Mouse (Mus musculus): ENCODE measurements around the gene Zfp658. TPM values are rescaled to one million over a fixed set of nuclear protein-coding genes. Genes with fewer than 3 reads are reported as not detected.

Gene Zfp658
- total RNA-seq (2021): 1 to 10 TPM; 4.0 to 4.6 TPM

DNA sequence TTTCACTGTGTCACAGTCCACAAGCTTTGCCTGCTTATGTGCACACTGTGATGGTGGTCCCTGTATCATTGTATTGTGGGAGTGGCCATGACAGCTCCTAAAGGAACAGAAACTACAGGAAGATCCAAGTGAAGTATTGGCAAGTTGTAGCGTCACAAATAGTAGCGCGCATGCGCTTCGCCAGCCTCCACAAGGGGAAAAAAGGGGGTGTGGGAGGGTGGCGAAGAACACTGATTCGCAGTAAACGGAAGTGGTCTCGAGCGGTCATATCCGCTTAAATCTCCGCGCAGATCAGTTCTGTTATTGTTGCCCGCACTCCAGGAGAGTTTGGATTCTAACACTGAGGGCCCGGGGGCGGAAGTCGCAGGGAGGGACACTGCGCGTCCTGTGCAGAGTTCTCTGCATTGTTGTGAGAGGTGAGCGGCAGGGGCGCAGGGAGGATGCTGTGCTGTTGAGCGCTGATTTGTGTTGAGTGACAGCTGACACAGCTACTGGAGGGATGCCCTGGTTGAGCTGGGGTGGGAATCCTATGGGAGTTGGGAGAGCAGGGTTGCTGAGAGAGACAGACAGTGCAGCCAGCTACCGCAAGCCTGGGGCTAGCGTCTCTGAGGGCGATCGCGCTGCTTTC is at the start of gene Zfp658:
TSS of gene Zfp658 (plus strand) at position 251 of the 628 bp plus-strand sequence.
- intact Hi-C loops (cut with DNase I): loop anchor here (1.0 to 5.0 kb wide), 3 partner anchors 17 to 110 kb away; partner anchors contain the start of genes Ctu1 and Zfp719
- DNase-seq (ENCODE audit: low spot score in 2 of 2): peak; percentile 81 to 84

DNA sequence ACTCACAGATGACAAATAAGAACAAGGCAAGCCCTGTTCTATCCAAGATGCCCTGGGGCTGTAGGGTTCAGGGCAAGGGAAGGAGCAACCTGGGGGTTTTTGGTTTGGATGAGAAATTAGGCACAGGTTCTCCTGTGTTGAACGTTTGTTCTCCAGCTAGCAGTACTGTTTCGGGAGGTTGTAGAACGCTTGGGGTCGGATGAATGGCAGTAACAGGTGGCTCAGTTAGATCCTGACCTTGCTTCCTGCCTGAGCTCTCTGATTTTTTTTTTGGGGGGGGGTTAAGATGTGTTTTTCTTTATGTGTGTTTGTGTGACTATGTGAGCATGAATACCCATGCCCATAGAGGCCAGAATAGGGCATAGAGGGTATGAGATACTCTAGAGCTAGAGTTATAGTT is 49.5 kb upstream of the Zfp658 start:
- intact Hi-C loops (cut with DNase I): no loop called here
- DNase-seq (ENCODE audit: low spot score in 2 of 2): no peak

DNA sequence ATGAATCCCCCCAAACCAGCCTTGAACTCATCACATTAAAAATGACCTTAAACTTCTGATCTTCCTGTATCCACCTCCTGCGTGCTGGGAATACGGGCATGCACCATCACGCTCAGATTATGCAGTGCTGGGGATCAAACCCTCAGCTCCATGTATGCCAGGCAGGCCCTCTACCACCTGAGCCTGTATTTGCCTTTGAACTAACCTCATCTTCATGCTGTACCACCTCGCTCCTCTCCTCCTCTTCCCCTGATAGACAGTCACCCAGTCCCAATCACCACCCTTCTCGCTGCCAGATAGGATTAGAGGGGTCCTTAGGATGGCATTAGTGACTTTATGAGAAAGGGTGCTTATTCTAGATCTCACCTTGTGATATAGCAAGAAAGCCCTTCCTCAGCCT is 47.0 kb upstream of the Zfp658 start:
- intact Hi-C loops (cut with DNase I): no loop called here

DNA sequence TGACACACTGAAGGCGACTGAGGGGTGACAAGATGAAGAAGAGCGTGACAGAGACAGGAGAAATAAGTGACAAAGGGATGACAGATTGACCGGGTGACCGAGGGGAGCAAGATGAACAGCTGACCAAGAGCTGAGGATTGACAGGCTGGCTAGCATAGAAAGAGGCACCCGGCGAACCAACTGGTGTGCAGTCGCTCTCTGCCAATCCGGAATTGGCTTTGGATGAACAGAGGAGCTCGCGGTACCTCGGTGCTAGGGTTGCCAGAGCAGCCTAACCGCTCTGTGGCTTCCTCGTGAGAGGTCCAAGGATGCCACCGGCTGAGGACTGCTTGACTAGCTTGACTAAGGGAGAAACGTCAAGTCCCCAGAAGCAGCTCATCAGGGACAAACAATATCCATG is 43.7 kb upstream of the Zfp658 start:
- intact Hi-C loops (cut with DNase I): no loop called here
- no peak for DNase-seq (ENCODE audit: low spot score in 2 of 2)

More for the DNA sequence above, 47.0 kb upstream of the Zfp658 start:
- no peak for DNase-seq (ENCODE audit: low spot score in 2 of 2)

DNA sequence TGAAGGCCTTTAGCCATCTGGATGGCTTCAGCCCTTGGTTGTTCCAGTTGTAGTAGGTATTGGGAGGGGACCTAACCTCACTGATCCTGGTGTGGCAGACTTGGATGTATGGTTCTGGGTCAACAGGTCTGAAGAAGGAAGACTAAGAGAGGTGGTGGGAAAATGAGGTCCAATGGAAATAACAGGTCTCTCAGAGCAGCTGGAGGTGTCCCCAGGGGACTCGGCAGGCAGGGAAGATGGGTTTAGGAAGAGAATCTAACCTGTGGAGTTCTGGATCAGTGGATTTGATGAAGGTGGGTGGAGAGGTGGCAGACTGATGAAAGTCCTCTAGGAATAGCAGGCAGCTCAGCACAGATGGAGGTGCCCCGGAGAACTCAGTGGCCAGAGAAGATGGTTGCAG is 39.3 kb upstream of the Zfp658 start:
- DNase-seq (ENCODE audit: low spot score in 2 of 2): no peak
- intact Hi-C loops (cut with DNase I): no loop called here

DNA sequence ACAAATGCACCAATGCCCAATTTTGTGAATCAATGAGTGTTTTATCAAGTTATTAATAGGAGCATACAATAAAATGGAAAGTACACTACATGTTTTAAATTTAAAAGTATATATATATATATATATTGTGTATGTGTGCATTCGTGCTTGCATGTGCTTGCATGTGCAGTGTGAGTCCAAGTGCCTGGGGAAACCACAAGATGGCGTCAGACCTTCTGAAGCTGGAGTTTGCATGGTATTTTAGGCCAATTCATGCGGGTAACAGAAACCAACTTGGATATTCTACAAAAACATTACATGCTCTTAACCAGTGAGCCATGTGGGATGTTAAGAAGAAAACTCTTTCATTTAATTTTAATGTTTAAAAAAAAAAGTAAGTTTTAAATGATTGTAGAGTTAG is 36.7 kb upstream of the Zfp658 start:
- intact Hi-C loops (cut with DNase I): no loop called here

DNA sequence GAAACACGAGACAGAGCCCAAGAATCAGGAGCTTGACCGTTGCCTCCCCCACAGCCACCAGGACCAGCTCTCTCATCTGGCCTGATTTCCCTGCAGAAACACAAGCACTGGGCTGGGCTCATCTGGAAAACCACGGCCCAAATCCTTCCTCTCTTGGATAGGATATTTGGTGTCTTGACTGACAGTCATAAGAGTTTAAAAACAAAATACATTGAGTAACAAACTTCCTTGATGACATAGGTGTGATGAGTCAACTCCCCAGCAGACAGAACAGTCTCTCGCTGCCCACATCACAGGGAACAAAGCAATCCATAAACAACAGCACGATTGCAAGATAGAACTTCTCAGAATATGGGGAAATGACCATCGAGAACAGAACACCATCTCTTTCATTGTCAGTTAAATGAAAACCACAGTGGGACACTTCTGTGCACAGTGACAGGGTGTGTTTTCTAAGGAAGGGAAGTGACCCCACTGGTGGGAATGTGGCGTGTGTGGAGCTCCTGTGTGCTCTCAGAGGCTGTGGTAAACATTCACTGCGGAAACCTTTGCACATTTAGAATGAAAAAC is 31.8 kb upstream of the Zfp658 start:
- no peak for DNase-seq (ENCODE audit: low spot score in 2 of 2)
- intact Hi-C loops (cut with DNase I): no loop called here

More for the DNA sequence above, 36.7 kb upstream of the Zfp658 start:
- DNase-seq (ENCODE audit: low spot score in 2 of 2): no peak

DNA sequence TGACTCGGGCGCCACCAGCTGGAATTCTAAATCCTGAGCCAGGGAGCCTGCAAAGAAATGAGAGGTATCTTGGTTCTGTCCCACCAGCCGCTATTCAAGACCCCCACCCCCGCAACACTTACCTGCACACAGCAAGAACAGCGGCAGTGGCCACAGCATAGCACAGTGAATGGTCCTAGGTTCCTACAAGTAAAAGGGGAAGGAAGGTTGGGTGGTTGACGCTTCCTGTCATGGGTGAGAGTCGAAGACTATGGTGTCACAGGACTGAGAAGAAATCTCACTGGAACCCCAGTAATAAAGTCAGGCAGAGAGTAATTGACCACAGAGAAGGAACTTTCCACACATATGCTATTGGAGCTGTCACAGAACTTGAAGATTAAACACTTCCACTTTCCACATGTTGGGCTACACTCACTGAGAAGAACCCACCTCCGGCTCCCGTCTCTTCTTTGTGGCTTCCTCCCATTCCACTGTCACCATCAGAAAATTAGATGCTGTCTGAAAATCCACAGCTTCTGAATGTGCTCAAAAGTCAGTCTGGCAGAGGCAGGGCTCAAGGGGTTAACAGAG is 29.0 kb upstream of the Zfp658 start:
- no peak for DNase-seq (ENCODE audit: low spot score in 2 of 2)
- intact Hi-C loops (cut with DNase I): no loop called here

DNA sequence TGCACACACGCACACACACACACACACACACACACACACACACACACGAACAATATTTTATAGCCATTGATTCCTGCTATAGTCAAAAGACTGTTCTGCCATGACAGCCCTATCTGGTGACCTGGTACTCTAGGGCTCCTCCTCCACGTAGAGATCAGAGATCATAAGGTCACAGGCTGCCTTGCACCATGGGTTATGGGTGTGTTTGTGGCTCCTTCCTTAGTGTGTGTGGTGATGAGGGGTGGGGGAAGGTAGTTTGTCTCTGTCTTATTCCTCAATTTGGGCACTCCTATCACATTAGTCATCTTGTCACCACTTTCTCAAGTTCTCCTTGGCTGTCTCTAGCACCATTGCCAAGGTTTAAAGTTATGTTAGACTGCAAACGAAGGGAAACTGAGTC is 23.5 kb upstream of the Zfp658 start:
- no peak for DNase-seq (ENCODE audit: low spot score in 2 of 2)
- intact Hi-C loops (cut with DNase I): no loop called here

DNA sequence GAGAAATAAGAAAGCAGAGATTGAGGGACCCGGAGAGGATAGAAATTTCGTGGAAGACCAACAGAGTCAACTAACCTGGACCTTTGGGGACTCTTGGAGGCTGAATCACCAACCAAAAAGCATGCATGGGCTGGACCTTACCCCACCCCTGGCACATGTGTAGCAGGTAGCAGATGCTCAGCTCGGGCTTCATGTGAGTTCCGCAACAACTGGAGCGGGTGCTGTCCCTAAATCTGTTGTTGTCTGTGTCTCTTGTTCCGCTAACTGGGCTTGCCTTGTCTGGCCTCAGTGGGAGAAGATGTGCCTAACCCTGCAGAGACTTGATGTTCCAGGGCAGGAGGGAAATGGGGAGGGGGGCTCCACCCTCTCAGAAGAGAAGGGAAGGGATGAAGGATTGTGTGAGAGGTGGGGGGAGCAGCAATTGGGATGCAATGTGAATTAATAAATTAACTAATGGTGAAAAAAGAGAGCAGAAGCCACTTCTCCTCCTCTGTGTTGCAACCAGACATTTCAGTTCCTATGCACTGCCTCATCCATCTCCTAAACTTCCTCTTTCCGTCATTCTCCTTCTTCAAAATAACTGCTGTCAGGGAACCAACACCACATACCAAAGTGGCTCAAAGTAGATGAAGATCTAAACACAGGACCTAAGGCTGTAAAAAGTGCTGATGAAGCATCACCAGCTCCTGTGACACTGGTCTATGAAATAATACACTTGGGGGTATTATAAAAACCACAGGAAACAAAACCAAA is 17.7 kb upstream of the Zfp658 start, which contains the start of gene Cd33:
TSS of gene Cd33 (minus strand) at position 204 of the 753 bp plus-strand sequence.
- no peak for DNase-seq (ENCODE audit: low spot score in 2 of 2)

DNA sequence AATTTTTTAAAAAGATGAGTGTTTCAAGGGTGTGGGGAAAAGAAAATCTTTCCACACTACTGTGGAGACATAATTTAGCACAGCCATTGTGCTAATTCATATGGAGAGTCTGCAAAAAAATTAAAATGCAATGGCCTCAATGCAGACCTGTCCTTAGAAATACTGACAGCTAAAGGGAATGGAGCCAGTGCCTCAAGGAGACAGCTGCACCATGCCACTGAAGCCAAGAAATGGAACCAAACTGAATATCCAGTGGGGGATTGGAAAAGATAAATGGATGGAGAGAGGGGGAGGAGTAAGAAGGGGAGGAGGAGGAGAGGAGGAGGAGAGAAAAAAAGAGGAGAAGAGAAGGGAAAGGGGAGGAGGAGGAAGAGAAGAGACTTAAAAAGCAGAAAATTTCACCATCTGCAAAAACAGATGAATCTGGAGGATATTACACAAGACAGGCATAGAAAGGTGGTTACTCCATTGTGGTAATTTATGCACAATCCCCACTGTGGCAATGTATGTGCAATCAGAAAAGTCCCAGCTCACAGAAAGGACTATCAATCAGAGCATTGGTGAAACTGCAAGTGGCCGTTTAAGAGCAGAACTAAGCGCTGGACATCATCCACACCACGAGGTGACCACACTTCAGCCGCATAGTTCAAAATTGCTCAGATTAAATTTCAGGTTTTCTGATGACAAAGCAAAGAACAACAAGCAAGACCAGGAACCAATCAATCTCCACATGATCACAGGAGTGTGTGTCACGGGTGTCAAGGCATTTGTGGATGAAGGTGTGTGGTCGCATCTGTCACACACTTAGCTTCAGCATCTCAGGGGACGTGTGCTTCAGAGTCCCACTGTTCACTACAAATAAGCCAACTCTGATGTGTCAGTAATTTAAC is 16.2 kb upstream of the Zfp658 start:
- no peak for DNase-seq (ENCODE audit: low spot score in 2 of 2)
- intact Hi-C loops (cut with DNase I): no loop called here

More for the DNA sequence above, 17.7 kb upstream of the Zfp658 start, which contains the start of gene Cd33:
- intact Hi-C loops (cut with DNase I): no loop called here

DNA sequence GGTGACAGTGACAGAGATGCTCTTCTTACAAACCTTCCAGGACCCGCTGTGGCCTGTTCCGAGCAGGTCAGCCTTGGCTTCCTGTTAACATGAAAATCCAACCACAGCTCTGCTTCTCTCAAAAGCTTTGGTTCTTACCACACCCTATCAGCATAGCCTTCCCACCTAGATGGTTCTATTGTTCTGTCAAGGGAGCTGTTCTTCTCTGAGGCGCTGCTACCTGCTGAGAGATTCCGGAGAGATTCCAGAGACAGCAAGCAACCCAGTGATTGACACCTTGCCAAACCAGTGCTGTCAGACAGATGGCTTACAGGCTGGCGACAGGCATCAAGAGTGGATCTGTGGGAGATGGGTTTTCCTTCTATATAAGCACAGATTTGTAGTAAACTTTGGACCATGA is 14.4 kb upstream of the Zfp658 start:
- intact Hi-C loops (cut with DNase I): no loop called here
- no peak for DNase-seq (ENCODE audit: low spot score in 2 of 2)

DNA sequence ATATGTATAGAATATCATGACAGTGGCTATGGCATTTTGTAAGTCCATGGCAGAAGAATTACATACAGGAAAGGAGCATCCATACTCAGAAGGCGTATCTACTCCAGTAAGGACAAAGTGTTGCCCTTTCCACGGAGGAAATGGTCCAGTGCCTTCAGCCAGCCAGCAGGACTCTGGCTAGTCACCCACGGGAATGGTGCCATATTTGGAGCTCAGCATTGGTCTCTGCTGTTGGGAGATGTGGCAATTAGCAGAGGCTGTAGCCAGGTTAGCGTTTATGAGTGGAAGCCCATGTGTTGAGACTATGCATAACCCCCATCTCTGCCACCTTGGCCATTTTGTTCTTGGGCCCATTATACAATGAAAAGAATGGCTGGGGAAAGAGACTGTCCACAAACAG is 13.8 kb upstream of the Zfp658 start:
- DNase-seq (ENCODE audit: low spot score in 2 of 2): no peak
- intact Hi-C loops (cut with DNase I): no loop called here

DNA sequence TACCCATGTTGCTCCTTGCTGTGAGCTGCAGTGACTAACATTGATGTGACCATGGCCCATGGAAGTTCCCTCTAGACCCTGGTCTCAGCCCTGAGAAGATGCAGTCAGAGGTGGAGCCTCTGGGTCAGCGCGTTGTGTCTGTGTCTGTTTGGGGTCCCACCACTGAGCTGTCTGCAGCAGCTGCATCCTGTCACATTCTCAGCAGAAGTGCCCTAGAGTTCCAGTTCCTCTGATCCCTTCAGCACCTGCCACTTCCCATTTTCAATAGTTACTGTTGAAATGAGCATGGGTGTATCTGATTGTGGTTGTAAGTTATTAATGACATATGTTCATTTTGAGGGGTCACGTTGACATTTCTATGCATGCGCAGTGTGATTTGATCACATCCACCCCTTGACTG is 8.9 kb upstream of the Zfp658 start:
- no peak for DNase-seq (ENCODE audit: low spot score in 2 of 2)
- intact Hi-C loops (cut with DNase I): no loop called here

DNA sequence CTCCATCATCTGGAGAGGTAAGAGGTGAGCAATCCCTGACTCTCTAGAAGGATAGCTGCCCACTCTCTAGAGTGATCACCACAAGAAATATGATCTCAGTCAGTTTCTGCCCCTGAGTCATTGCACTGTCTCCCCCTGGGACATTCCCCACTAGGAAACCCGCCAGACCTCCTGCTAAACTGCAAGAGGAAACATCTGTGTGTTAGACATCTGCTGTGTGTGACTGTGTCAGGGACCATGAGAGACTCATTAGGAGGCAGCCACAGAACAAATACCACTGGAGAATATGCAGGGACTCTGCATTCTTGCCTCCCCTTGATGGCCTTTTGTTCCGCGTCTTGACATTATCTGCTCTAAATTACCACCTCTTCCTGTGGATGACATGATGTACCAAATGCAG is 7.5 kb upstream of the Zfp658 start:
- no peak for DNase-seq (ENCODE audit: low spot score in 2 of 2)
- intact Hi-C loops (cut with DNase I): no loop called here

DNA sequence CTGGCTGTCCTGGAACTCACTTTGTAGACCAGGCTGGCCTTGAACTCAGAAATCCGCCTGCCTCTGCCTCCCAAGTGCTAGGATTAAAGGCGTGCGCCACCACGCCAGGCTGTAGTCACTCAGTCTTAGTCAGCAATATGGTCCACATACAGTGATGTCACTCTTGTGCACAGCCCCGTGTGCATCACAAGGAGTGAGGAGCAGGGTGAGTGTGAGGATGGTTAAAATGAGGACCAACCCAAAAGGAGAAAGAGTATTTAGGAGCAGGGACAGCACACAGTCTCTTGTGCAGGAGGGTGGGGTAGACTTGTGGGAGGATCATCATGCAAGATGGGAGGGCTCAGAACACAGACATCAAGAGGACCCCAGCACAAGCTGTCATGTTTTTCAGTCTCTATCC is 6.7 kb upstream of the Zfp658 start:
- intact Hi-C loops (cut with DNase I): no loop called here
- DNase-seq (ENCODE audit: low spot score in 2 of 2): no peak

DNA sequence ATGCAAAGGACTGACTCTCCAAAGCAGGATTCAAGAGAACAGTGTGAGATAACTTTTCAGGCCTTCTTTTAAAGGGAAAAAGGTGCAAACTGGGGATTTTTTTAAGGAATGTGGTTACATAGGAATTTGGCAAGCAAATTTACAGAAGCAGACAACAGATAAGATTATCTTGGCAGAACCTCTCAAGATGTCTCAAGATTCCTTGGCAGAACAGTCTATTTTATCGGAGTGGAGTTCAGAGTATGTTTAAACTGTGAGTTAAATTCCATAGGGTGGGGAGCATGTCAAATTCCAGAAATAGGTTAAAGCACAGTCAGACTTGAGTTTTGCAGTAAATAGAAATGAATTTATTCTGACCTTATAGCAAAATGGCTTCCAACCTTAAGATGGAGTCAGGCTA is 5.2 kb upstream of the Zfp658 start:
- DNase-seq (ENCODE audit: low spot score in 2 of 2): no peak
- intact Hi-C loops (cut with DNase I): no loop called here

DNA sequence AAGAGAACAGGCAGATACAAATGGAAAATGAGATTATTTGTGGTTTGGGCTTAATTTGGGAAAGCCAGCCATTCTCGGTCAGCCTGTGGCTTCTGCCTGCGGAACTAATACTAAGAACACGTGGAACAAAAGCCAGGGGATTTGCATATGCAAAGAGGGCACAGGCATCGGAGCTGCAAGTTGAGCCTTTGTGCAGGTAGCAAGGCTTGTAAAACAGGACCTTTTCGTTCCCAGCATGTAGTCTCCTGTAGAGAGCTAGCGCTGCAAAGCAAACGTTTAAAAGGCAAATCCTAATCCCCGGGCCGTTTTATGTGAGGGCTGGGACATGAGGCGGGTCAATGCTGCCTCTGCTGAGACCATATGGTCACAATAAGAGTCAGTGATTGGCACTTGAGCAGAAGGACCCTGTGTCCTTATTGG is 605 bp downstream of the Zfp658 start:
- peak in 1 of 2 experiments; percentile 21 for DNase-seq (ENCODE audit: low spot score in 2 of 2)
- intact Hi-C loops (cut with DNase I): loop anchor here (1.0 to 5.0 kb wide), 3 partner anchors 17 to 110 kb away; partner anchors contain the start of genes Ctu1 and Zfp719

DNA sequence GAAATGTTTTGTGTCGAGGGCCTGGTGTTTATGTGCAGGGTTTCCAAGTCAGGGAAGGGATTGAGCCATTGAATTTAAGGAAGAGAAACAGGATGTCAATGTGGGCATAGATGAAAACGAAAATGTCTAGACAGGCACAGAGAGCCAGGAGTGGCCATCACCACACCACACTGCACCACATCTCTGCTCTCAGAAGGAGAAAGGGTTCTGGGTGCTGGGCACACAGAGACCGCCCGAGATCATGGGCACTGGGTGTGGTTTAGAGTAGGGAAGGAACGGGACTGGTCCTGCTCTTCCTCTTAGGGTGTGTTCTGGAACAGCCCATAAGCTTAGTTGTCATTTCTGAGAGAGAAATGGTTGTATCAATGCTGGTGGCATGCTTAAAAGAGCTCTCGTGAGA is 1.2 kb downstream of the Zfp658 start:
- no peak for DNase-seq (ENCODE audit: low spot score in 2 of 2)
- intact Hi-C loops (cut with DNase I): loop anchor here (5.0 kb wide), 2 partner anchors 76 to 109 kb away; partner anchors contain the start of gene Ctu1

All from left cerebral cortex, postnatal 36 days (tissue).